Mouse (Mus musculus) splenic B cell, adult 2 months (primary cell): ENCODE measurements at regions not wholly inside any gene's neighbourhood (a gene's known extent, or its start where the extent isn't known, plus 50 kb on each side); places are given as distances from the start of the nearest gene placed in this dataset.

Source experiments
- DNase-seq: peaks from one replicate; pipeline ENCODE4 v3.0.0-alpha.2; 2011; ENCODE audit warnings: low read depth, low spot score
- H3K27me3 ChIP-seq: 2 replicates; pipeline ENCODE4 v1.6.1; 2012; ENCODE audit warnings: mild to moderate bottlenecking, low read length, moderate library complexity, mixed read lengths; ENCODE audit not compliant: control insufficient read depth, poor library complexity, insufficient read depth, severe bottlenecking
- H3K36me3 ChIP-seq: 2 replicates; pipeline ENCODE4 v1.6.1; 2012; ENCODE audit warnings: mild to moderate bottlenecking, low read length, moderate library complexity, mixed read lengths; ENCODE audit not compliant: control insufficient read depth, poor library complexity, insufficient read depth, severe bottlenecking

DNA sequence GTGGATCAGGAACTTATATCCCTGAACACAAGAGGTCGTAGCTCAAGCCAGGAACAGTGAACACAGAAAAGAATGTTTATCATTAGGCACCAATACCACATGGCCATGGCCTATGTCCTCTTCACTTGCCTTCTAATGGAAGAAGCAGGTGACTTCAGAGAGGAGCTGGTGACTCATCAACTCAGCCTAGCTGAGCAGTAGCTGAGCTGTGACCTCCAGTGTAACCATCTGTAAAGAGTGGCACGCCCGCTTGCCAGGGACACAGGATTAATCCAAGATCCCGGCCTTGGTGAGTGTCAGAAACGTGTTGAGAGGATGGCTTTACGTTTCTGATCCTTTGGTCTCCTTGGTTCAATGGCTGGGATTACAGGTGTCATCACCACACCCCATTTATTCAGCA, 82.0 kb upstream of the Ppm1b start:
- H3K27me3 ChIP-seq = no peaks in the 10 kb centered on the region
- no peaks in the 10 kb centered on the region for H3K36me3 ChIP-seq
- DNase-seq = no peak

DNA sequence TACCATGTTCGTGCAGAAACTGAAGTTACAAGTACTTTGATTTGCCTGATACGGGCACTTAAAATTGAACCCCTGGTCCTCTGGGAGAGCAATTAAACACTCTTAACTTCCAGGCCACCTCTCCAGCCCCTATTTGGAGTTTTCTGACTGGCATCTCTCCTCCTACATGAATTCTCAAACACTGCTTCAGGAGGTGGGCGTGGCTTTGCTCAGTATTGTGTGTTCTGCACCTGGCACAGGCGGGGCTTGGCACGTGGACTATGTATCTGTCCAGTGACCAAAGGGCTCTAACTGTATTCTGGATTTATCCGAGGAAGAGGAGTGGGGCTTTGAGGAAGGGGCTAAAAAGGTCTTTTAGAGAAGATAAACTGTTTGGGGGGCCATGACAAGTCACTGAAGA, 81.5 kb upstream of the Ppm1b start:
- no peak for DNase-seq

DNA sequence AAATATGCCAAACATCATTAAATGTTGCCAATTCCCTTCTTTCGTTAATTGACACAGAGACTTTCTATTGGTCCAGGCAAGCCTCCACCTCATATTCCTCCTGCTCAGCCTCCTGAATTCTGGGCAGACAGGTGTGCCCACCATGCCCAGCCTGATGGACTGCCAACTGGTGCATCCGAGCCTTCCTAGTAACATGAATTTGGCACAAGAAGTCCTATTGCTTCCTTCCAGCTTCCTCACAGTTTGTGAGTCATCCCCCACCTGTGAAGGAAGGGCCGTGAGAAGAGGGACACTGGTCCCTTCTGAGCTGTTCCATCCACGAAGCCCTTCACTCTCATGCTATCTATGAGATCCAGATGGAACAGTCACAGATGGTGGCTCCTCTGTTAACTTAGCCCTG, 80.5 kb upstream of the Ppm1b start:
- Histone ChIP-seq H3K27me3 (no peaks in the 10 kb centered on the region), H3K36me3 (no peaks in the 10 kb centered on the region)
- DNase-seq = no peak

More for the DNA sequence above, 81.5 kb upstream of the Ppm1b start:
- H3K27me3 ChIP-seq = no peaks in the 10 kb centered on the region
- H3K36me3 ChIP-seq = no peaks in the 10 kb centered on the region

DNA sequence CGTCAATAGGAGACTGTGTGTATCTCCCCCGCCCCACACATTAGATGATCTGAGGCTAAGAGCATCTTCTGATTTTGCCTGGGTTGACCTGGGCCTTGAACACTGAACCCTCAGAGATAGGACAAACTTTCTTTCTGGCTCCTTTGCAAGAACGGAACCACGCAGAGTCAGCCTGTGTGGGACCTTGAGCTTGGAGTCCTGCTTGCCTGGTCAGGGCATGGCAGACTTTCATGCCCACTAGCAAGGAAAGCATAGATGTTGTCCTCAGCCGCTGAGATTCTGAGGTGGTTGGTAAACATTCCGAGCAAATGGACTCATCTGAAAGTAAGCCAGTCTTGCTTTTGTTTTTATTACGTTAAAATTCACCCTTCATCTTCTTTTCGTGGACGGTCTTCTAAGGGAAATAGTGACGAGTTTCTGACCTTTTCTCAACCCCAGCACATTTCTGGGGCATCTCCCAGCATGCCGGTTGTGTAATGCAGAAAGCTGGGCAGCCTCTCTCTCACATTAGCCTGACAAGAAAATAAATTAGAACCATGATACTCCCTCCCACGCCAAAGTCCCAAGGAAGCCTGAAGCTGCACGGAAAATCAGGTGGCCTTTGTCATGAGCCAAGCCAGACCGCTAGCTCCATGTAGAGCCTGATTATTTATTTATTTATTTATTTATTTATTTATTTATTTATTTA, 79.2 kb upstream of the Ppm1b start:
- no peak for DNase-seq
- no peaks in the 10 kb centered on the region for H3K36me3 ChIP-seq
- H3K27me3 ChIP-seq = no peaks in the 10 kb centered on the region

DNA sequence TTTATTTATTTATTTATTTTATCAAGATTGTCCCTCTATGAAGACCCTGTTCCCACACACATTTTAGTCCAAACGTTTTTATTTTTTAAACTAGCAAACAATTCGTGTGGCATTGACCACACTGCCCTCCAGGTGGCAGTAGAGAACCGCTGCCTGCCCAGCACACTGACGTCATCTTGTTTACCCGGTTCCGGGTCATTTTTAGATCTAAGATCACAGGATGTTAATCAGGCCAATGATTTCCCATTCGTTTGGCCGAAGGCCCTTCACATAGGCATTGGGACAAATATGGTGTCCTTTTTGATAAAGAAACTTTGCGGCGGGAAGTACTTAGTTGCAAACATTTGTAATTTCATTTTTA, 78.7 kb upstream of the Ppm1b start:
- DNase-seq = peak; percentile 87

DNA sequence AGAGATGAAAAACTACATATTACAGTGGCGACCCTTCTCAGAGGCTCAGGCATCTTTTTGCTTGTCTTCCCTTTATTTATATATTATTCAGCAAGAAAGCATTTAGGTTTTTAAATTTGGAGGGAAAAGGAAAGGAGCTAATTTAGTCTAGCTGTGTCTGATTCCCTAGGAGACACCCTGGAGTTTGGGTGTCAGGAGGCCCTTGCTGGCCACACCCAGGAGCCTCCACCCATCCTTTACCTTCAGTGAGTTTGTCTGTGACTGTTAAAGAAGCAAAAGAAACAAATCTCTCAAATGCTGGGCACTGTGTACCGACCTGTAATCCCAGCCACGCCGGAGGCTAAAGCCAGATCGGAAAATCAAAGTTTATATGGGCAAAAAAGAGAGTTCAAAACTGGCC, 78.2 kb upstream of the Ppm1b start:
- no peak for DNase-seq
- H3K27me3 ChIP-seq = no peaks in the 10 kb centered on the region
- H3K36me3 ChIP-seq = no peaks in the 10 kb centered on the region

More for the DNA sequence above, 78.7 kb upstream of the Ppm1b start:
- Histone ChIP-seq H3K27me3 (no peaks in the 10 kb centered on the region), H3K36me3 (no peaks in the 10 kb centered on the region)

DNA sequence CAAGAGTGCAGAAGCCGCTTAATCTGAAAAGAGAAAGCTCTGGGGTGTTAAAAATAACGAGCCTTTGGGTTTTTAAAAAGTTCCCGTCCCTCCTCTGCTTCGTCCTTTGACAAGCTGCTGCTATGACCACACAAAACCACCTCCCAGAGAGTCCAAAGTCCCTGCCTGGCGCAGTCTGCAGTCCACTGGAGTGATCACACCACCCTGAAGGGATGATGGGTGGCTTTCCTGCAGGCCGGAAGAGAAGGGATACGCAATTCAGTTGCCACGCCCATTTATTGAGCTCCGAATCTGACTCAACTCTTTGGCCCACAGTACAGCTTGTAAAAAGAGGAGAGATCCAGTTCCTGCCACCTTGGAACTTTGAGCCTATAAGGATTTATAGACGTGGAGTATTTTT, 77.4 kb upstream of the Ppm1b start:
- H3K27me3 ChIP-seq = no peaks in the 10 kb centered on the region
- no peak for DNase-seq
- no peaks in the 10 kb centered on the region for H3K36me3 ChIP-seq

DNA sequence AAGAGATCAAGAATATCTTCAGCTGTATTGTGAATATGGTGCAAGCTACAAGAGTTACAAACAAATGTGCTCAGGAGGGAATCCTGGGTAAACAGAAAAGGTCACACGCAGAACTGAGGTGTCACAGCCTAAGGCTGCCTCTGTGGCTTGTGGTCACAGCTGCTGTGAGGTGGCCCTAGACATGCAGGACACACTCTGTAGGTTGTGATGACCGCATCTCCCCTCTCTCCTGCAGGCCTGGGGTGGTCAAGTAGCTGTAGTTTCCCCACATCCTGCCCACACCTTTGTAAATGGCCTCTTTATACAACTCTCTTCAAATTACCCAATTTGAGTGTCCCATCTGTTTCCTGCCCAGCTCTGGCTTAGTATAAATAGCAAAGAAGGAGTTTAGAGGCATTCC, 75.6 kb upstream of the Ppm1b start:
- no peak for DNase-seq
- no peaks in the 10 kb centered on the region for H3K36me3 ChIP-seq
- H3K27me3 ChIP-seq = no peaks in the 10 kb centered on the region

DNA sequence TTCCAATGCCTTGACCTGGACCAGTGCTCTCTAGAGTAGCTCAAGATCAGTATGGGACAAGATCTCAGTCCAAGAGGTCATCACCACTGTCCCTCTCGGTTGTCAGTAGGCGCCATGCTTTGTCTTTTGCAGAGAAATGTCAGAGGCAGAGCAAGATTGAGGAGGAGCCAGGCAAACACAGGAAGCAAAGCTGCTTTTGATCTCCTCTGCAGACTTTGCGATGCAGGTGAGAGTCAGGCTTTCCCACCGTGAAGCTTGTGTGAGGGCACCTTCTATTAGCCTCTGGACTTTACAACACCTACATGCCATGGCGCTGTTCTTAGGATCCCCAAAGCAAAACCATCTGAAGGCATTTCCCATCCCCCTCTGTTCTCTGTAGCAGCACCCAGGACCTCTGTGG, 68.0 kb upstream of the Ppm1b start:
- no peak for DNase-seq
- no peaks in the 10 kb centered on the region for H3K36me3 ChIP-seq
- no peaks in the 10 kb centered on the region for H3K27me3 ChIP-seq

DNA sequence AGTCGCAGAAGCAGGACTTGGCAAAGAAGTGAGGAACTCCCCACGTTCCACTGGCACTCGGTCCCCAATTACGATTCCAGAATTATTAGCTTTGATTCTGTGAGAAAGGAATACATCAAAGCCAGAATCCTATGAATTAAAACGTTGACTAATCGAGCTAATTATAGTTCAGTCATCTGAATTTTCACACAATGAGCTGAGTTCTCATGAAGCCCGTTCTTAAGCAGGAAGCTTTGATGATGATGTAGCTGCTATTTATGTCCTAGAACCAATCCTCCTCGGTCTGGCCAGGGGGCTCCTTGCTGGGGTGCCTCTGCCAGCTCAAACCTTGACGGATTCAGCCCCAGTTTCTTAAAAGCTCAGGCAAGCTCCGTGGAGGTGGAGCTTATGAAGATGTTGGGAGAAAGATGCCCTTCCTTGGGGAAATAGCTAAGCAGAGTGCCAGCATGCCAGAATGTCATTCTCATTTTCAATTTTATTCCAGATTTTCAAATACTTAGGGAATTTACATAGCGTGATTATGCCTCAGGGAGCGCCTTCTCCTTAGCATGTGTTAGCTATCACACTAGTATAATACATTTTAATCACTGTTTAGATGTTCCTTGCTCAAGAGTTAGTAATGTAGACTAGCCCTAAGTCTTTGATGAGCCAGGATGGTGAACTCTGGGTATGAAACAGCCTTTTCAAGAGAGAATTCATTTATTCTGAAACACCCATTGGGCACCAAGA, 65.5 kb upstream of the Ppm1b start:
- no peaks in the 10 kb centered on the region for H3K27me3 ChIP-seq
- DNase-seq = no peak
- no peaks in the 10 kb centered on the region for H3K36me3 ChIP-seq

DNA sequence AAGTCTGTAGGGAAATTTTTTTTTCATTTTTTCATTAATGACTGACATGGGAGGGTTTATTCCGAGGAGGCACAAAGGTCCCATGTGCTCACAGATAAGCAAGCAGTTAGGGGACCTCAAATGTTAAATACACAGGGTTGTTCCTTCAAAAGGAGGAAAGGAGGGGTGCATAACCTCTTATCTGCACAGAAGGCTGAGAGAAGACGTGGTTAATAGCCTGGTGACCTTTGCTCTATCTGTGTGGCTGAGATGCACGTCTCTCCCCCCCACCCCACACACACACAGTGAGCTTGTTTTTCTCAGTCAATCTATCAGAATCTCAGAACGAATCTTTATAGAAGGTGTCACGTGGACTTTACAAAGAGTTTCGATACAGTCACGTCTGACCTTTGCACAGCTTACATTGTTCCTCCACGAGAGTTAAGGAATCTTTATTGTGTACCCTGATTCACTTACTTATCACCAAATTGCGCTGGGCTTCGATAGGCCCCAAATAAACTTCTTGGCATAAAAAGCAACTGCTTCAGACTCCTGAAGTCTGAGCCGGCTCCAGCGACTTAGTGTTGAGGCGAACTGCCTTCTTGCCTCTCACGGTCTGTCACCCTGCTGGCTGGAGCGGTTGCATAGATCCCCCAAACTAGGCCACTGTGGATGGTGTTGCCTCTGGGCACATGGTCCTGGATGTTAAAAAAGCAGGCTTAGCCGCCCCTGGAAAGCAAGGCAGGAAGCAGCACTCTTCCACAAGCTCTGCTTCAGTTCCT, 63.1 kb upstream of the Ppm1b start:
- no peaks in the 10 kb centered on the region for H3K36me3 ChIP-seq
- DNase-seq = no peak
- H3K27me3 ChIP-seq = no peaks in the 10 kb centered on the region

DNA sequence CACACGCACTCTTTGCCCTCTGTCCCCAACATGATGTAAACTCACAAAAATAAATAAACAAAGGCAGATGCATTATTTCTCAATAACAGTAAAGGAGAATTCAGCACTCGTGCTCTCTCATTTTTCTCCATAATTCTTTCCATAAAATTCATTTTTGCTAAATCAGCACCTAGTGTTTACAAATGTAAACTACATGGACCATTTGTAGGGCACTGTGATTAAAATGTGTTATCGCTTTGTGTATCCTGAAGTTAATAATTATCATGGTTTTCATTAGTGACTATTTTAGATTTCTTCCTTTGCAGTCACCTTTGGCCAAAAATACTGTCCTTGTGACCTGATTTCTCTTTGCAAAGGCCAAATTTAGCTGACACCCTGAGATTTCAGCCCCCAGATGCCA, 61.0 kb upstream of the Ppm1b start:
- Histone ChIP-seq H3K36me3 (no peaks in the 10 kb centered on the region), H3K27me3 (no peaks in the 10 kb centered on the region)
- no peak for DNase-seq

DNA sequence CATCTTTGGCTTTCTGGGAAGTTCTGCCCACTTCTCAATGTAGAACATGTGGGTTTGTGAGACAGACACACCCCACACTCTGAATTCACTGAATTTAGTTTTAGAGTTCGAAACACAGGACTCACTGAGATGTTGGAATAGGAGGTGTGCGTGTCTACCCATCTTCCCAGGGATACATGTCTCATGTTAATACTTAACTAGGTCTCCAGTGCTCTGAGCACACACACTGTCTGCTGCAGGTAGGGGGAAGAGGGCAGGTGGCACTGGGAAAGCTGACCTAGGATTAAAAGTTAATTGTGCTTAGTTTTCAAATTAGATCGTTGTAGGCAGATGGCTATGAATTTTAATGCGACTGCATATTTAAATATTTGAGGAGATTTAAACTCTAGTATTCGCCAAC, 60.0 kb upstream of the Ppm1b start:
- no peak for DNase-seq
- no peaks in the 10 kb centered on the region for H3K36me3 ChIP-seq

DNA sequence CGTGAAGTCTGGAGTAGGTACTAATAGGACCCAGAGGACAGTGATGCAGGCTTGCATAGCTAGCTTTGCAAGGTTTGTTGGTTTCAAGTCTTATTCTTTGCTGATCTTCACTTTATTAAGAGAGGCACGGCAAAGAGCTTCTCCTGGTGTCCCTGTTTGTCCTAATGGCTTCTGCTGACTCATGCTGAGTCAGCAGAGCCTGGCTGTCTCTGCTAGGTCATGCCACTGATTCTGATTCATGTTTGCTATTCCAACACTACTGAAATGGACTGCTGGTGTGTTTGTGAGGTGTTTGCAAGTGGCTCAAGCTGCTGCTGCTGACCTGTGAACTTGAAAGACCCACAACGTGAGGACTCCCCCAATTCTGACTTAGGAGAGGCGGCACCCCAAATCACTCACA, 58.1 kb upstream of the Ppm1b start:
- DNase-seq = no peak

More for the DNA sequence above, 60.0 kb upstream of the Ppm1b start:
- H3K27me3 ChIP-seq = no peaks in the 10 kb centered on the region

DNA sequence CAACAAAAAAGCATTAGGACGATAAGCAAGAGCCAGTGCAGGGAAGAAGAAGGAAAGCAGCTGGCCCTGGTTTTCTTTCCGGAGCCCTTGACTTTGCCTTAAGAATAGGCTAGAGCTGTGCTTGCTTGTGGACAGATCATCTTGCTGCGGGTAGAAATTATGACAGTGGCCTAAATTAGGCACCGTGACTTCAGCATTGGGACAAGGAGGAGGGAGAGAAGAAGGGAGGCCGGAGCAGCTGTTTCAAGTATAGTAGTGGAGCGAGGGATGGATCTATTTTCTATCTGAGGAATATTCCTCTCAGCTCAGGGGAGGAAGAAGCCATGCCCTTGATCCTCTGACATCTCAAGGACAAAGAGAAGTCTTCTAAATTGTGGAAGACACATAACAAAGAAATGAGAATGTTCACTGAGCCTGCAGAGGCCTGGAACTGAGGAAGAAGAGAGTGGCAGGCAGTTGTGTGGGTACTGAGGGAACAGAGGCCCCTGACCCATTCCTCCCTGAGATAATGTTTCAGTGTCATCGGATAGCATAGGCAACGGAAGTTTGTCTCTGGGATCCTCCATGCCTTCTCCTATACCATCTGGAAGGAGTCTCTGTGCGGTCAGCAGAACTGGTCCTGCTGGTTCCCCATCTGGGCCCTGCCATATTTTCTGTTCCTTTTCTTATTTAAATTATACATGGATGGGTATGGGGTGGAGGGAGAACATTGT, 52.8 kb upstream of the Ppm1b start:
- no peaks in the 10 kb centered on the region for H3K36me3 ChIP-seq
- DNase-seq = no peak

More for the DNA sequence above, 58.1 kb upstream of the Ppm1b start:
- H3K27me3 ChIP-seq = no peaks in the 10 kb centered on the region
- H3K36me3 ChIP-seq = no peaks in the 10 kb centered on the region

More for the DNA sequence above, 52.8 kb upstream of the Ppm1b start:
- H3K27me3 ChIP-seq = no peaks in the 10 kb centered on the region
